Mouse (Mus musculus) frontal cortex, postnatal 36 days (tissue): ENCODE results near the gene Ctu2.
A peak's percentile ranks its signal among the peaks of the same experiment; 100 is the strongest.

Experiments
- DNase-seq, 2 experiments: peaks; one replicate each; pipeline ENCODE4 v3.0.0; 2022; ENCODE audit warnings: low spot score in 2 of 2

Ctu2 gene

DNA sequence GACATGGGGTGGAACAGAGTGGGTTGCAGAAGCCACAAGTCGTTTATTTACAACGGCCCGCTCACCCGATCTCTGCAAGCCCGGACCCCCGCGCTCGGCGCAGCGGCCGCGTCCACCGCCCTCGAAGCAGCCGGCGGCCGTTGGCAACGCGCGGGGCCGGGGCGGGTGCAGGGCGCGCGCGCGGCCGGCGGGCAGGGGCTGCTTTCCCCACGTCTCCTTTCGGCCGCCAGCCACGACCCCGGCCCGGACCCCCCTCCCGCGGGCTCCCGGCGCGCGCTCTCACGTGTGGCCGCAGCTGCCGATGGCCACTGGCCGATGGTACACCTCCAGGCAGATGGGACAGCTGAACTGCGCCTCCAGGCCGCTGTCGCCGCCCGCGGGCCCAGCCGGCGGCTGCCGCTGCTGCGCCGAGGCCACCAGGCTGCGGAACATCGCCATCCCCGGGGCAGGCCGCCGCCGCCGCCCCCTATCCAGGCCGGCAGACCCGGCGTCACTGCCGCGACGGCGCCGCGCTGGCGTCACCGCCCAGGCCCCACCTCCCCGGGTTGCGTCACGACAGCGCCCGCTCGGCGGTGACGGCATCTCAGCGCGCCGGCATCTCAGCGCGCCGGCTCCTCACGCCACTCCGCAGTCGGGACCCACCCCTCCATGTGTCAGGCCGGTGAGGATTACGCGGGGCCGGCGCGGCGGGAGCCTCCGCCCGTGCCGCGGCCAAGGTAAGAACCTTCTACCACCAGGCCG, at the start of gene Ctu2, which contains the start of gene Rnf166:
Gene Ctu2 (plus strand): TSS at position 564 of the 741 bp plus-strand sequence.
Gene Rnf166 (minus strand): TSS at position 485 of the 741 bp plus-strand sequence.
- DNase-seq: peak; percentile 90 to 92

DNA sequence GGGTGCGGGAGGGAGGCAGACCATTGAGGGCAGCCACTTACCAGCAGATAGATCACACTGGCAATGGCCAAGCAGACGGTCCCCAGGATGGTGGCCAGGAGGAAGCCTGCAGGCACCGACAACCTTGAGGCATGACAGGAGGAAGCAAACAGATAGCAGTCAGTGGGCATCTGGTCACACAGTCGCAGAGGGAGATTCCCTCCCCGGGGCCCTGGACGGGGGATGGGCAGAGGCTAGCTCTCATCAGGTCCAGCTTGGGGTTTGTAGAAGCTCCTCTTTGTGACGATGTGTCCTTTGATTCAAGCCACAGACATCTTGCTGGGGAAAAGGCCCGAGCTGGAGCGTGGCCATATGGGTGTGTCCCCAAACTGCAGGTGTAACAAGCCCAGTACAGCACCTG, 49.8 kb upstream of the Ctu2 start:
- no peak for DNase-seq

DNA sequence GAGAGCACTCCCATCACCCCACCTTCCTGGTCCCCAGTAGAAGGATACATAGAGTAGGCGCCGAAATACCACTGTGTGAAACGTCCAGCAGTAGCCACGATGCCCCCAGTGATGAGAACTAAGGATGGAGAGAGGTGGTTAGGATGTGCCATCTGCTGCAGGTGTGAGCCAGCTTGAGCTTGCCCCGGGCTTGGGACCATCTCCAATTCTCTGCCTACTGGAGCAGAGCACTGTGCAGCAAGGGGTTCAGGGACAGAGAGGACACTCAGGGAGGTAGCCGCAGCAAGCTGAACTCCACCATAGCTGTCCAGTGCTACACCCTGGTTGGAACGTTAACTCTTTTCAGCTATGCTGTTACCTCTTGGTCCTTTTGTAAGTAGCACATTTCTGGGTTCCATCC, 48.3 kb upstream of the Ctu2 start:
- DNase-seq: no peak

DNA sequence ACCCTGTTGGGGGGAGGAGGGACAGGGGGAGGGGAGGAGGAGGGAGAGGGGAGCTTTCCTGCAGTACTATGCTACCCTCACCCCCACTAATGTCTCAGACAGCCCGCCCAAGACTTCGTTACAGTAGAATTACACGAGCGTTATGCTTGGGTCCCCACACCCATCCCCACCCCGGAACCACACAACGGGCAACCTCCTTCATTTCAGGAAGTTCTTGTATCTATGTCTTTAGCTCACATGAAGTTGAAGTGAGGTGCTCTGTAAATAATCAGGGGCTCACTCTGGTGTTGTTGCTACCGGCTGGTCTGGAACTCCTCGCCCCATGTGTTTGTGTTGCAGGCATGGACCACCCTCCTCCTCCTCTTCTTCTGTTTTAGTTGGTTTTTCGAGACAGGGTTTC, 47.8 kb upstream of the Ctu2 start:
- DNase-seq: no peak

DNA sequence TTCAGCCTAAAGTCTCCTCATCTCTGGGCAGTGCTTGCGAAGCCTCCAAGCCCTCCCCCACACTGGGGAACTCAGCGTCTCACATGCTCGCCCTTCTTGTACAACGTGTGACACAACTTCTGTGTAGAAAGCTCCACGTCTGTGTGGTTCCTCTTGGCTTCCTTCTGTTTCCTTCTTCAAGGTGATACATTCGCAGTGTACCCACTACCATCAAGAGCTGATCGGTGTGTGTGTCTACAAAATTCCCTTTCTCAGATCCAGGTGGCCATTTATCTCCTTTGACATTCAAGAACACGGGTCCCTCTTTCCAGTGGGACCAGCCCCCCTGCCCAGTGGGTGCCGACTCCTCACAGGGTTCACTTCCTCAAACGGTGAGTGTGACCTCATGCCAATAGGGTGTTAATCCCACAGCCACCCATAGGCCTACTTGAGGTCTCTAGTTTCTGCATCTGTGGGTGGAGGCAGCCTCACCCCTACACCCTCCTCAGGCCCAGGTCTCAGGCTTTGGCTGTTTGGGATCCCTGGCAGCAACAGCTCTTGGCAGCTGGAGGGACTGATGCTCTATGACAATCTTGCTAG, 45.8 kb upstream of the Ctu2 start:
- DNase-seq: no peak

DNA sequence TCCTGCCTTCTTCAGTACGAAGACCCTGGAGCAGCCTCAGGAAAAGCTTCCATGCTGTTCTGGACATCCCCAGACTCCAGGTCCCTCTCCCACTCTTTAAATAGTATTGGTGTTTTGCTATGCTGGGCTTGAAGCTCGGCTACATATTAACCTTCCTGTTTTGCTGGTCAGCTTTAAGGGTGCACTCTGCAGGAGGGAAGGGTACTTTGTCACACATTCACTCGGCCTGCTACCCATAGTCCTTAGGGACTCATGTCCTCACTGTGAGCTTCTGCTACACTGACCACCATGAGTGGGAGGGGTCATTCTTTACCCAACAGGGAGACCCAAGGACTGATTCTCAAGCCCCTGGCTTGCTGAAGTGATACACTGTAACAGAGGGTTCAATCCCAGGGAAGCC, 45.3 kb upstream of the Ctu2 start:
- no peak for DNase-seq

DNA sequence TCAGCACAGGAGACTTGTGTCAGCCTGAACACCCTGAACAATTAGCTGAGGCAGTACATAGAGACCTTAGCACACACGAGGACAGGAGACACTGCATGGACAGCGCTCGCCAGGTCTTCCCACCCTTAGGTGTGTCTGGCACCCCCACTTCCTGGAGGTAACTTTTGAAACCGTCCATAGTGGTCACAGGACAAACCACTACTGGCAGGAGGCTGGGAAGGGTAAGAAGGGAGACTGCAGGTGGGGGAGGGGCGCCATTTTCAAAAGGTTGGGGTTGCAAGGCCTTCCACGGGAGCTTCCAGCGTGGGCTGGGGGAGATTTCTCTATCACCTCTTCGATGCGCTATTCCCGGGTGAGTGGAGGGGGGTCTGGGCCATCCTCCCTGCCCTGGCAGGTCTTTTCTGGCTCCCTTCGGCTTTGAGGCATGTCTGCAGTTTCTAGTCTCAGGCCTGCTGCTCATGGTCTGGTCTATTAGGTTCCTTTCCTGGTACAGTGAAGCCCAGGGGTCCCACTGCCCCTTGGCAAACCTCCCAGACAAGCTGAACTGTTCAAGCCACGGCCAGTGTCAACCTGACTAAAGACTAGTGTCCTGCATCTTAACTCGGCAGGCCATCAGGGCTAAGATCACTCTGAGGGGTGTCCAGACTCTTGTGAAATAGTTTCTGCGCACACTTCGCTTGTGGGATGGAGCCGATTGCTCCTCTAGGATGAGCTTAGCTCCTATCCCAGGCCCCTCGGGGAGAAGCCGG, 44.1 kb upstream of the Ctu2 start:
- no peak for DNase-seq

DNA sequence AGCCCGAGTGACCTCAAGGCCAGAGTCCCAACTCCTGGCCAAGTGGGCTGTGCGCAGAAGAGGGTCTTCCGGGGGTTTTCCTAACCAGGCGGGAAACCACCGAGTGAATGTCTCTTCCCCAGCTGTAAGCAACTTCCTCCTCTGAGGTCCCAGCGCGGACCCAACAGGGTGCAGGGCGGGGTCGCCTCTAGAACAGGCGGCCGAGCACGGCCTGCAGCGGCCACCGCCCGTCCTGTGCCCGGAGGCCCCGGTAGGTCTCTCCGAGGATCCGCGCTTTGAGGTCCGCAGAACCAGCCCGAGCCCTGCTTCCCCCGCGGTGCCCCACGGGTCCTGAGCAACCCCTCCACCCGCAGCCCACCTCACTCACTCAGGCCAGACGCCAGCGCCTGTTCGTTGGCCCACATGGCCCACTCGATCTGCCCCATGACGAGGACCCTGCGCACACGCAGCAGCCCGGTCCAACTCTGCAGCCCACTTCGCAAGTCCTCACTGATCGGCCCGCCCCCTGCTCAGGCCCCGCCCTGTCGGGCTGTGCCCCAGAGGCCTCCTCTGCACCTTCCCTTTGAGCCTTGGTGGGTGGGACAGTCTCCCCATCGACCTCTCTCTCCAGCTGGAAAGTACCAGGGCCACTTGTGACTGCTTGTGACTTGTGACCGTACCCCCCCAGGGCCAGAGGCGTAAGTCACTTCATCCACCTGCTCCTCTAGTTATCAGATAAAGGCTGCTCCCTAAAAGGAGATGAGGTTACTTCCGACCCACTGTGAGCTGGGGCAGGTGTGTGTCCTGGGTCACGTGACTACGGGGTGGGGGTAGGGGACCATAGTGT, 43.3 kb upstream of the Ctu2 start, which contains the start of gene Cyba:
Gene Cyba (minus strand): TSS at position 488 of the 826 bp plus-strand sequence.
- no peak for DNase-seq

DNA sequence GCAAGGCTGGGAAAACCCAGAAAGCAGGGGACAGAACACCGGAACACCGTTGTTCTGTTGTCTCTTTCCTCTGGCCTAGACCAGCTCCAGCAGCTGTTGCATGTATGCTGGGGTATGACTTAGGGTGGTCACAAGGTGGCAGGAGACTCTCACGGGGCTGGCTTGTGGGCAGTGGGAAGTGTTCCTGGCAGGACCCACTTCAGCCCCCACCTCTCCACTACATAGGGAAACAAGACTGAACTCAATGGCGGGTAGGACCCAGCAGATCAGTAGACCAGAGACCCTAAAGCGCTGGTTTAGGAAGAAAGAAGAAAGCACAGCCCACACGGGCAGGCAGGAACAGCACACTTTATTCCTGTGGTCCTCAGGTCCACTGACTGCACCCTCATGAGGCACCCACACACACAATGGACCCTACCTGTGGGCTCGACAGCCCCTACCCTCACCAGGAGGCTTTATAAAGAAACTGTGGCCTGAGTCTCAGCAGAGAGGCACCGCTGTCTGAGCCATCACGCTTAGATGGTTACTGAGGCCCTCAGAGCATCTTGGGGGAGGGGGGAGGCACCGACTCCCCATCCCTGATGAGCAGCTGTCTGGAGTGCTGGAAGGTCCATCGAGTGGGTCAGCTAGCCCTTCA, 42.6 kb upstream of the Ctu2 start:
- DNase-seq: no peak

DNA sequence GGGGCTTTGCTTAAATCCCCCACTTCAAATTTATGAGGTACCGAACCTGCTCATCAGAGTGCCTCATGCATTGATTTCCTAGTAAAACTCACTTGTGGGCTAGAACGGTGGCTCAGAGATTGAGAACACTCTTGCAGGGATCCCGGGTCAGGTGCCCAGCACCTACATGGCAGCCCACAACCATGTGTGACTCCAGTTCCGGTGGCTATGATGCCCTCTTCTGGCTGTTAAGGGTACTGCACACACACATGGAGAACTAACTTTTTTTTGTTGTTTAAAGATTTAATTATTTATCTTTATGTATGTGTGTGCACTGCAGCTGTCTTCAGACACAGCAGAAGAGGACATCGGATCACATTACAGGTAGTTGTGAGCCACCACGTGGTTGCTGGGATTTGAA, 40.6 kb upstream of the Ctu2 start:
- no peak for DNase-seq

DNA sequence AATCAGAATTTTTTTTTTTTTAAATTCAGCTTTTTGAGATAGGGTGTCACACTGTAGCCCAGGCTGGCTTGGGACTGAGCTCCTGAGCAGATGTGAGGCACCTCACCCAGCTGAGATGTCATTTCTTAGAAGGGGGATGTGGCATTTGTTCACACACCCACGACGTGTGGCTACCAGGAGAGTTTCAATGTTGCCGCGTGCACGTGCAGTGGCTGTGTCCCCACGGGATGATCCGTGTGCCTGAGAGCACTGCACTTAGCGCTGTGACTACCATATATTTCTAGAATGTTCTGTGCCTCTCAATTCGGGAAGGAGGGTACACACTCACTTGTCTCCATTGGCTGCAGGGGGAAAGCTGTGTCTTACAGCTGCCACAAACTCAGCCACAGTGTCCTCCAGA, 39.8 kb upstream of the Ctu2 start:
- DNase-seq: no peak

DNA sequence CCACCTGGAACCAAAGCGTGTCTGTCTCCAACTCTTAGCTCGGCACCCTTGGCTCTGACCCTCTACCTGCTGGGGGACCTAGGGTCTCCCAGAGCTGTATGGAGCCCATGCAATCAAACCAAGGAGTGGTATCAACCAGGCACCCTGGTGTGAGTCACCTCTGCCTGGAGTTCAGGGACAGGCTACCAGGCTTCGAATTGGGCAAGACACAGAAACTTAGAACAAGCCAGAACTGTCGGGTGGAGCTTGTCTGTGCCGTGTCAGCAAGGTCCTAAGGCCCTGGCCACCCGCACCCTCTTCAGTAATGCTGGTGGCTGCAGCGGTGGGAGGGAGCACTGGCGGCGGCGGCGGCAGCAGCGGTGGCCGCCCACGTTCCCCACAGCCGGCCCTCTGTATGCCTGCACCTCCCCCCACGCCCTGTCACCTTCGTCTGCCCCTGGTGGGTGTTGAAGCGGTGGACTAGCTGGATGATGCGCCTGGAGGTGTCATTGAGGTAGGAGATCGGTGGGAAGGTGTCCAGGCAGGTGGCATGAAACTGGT, 39.3 kb upstream of the Ctu2 start:
- DNase-seq: no peak

DNA sequence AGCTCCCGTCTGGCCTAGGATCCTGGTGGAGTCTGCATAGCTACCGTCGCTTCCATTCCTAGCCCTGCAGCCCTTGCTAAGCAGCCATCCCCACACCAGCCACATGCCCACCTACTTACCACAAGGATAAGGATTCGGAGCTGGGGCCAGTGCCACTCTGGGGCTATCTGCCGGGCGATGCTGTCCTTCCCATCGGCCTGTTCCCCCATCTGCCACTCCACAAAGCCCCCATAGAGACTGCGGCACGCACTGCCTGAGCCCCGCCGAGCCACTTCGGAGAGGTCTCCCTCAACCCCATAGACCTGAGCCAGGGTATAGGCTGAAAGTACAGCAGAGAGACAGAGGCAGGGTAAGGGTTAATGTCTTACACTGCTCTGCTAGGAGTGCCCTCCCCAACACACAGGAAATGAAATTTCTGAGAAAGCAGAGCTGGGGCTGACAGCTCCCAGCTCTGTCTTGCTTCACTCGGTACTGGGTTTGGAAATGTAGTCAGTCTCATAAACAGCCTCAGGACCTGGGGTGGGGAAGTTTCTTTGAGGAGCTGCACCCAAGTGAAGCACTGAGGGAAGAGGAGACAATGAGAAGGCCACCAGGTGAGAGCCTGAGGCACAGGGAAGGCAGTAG, 38.1 kb upstream of the Ctu2 start:
- no peak for DNase-seq

DNA sequence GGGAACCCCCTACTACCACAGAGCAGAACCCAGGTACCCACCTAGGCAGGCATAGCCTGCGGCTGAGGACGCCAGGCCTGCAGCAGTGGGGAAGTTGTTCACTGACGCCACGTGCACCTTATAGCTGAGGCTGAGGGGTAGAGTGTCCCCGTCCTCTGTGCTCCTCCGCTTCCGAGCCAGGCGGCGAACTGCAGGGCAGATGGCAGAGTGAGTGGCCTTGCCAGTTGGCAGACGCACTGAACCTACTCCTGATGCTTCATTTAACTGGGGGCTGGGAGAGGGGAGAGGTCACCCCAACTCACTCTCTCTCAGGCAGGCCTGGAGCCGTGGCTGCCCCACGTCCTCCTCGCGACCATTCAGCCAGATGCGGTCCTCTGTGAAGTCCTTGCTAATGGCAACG, 36.6 kb upstream of the Ctu2 start:
- no peak for DNase-seq

DNA sequence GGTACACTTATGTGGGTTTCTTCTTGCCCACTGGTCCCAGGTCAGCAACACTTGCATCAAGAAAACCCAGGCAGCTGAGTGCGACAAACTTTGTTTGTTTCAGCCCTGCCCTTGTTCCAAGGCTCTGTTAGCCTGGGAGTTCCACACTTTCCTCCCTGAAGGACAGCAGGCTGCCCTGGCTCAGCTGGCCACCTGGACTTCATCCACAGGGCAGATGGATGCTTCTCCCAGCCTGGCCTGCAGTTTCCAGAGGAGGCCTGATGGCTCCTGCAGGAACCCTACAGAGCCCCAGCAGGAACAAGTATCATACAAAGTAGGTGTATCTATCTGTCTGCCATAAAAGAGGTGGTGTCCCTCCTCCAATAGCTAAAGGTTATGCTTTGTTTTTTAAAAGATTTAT, 34.6 kb upstream of the Ctu2 start:
- DNase-seq: no peak

DNA sequence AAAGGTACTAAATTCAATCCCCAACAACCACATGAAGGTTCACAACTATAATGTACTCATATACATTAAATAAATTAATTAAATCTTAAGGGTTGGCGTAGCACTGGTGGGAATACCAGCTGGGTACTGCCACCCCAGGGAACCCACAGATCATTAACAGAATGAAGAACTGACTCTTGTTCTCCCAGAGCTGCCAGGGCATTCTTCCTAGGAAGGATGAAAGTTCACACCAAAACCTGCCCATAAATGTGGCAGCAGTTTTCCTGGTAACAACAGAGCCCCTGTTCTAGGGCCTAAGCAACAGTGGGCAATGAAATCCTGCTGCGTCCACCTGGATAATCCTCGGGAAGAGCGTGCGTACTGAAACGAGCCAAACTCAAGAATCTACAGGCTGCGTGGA, 33.6 kb upstream of the Ctu2 start:
- no peak for DNase-seq

DNA sequence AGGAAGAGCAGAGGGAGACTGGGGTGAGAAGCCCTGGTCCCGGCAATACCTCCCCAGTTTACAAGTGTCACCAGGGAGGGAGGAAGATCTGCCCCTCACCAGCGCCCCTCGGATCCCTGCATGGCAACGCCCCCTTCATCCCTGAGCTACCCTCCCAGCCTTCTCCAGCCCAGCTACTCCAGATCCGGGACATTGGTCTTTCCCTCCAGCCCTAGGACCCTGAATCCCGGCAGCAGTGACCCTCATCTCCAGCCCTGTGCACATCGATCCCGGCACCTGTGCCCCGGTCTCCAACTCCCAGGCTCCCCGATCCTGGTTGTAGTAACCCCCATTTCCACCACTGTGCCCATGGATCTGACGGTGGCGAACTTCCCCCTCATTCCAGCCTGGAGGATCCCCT, 33.2 kb upstream of the Ctu2 start:
- DNase-seq: no peak

DNA sequence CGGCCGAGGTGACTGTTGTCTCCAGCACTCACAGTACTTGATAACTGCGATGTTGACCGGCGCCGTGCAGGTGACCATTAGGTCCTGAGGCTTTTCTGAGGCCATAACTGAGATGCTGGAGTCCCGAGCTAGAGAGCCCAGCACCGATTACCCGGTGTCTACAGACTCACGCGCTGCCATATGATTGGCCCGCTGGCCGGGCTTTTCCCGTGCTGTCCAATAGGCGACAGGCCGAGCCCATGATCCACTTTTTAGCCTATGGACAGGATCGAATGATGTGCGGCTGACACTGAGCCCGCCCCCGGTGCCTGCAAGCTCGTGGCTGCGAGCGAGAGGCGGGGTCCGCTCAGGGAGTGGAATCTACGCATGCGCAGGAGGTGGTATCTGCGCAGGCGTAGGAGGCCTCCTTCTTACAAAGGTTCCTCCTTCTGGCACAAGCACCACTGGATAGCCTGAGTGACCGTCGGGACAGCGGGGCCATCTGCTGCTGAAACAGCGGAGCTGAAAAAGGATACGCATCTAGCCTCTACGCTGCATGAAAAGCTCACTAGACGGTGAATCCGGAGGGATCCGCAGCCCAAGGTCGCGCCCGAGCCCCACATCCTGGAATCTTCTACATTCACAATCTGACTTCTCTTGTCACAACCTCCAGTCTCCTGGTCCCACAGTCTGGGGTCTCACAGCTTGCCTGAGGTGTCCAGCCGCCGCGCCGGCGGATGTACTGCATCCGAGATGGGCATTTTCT, 32.5 kb upstream of the Ctu2 start, which contains the start of gene Mvd:
Gene Mvd (minus strand): TSS at position 161 of the 745 bp plus-strand sequence.
- peak; percentile 98 to 99 for DNase-seq

DNA sequence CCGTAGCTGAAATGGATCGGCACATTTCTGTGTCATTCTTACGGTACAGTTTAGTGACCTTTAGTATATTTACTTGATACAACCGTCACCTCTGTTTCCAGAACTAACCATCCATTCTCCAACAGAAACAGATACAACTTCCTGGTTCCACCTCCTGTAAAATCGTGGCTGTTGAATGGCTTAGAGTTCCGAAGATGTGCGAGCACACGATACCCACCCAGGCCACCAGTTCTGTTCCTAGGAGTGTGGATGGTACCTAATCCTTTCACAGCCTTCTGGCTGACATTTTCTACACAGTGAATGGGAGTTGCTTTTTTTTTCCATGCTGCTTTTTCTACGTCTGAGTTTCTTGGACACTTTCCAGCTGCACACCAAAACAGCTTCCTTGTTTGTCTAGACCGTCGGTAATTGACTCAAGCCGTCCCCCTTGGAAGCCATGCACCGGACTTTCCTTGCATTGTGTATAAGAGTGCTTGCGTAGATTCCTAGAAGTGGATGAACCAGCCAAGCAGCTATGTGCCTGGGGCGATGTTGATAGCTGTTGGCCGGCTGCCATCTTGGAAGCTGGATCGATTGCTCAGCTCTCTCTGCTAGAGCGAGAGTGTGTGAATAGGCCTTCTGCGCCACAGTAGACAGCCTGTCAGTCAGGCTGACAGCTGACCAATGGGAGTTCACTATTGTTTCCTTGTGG, 31.7 kb upstream of the Ctu2 start:
- DNase-seq: peak; percentile 82 to 84
